Mouse (Mus musculus): ENCODE results near the gene Ntng1.

- TF ChIP-seq POLR2A (IDR thresholded peaks at IDR 0.05; ENCODE audit: control insufficient read depth, low read depth, low read length): no peak
- TF ChIP-seq CTCF (IDR thresholded peaks at IDR 0.05; ENCODE audit: control insufficient read depth, insufficient read depth, insufficient replicate concordance, low read depth, low read length): no peak
These were observed 340.2 kb downstream of the Ntng1 start for GRCm38 (mm10) chr3:109803616-109804015.

Data from testis, adult 2 months (tissue).